Mouse (Mus musculus): Measurements from ENCODE around the gene Zbed6. TPM values are rescaled to one million over a fixed set of nuclear protein-coding genes. Genes with fewer than 3 reads are reported as not detected.
"Not testable (repeated sequence)": the region's sequence is repeated elsewhere in the genome, so short reads cannot be mapped to it uniquely, and the experiment has no call there.

The Zbed6 gene
- total RNA-seq (2017), result 15.1 and 22.3 TPM in 2 replicates

DNA sequence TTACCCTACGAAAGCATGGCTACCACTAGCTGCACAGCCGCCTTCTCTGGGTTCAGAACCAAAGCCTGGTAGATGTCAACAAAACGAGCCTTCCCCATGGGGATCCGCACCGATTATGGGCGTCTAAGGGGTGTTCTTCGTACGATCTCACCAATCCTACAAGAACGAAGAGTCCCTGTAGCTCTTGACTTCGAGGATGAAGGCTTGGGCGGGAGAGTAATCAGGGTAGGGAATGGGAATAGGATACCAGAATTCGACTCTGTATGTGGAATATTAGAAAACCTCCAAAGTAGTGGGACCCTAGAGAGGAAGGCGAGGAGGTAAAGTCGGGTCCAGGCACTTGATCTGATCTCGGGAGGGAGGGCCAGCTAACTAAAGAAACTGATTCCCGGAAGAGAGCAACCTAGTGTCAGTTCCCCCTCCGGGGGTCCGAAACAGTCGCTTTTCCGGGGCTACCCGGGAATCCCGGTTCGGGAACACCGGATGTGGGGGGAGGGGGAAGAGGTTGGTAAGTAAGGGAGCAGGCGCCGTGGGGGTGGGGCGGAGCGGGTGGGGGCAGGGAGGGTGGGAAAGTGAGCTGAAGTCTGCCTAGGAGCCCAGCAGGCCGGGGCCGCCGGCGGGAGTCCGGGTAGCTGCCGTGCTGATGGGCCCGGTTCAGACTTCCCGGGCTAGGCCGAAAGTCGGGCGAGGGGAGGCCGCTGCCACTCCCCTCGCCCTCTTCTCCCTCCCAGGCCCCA, at the start of gene Zbed6:
Gene Zbed6 (minus strand): TSS at position 420 of the 737 bp plus-strand sequence.
- ATAC-seq (replicated peaks; ENCODE audit: low read depth, poor library complexity, severe bottlenecking), result peak; percentile 33

DNA sequence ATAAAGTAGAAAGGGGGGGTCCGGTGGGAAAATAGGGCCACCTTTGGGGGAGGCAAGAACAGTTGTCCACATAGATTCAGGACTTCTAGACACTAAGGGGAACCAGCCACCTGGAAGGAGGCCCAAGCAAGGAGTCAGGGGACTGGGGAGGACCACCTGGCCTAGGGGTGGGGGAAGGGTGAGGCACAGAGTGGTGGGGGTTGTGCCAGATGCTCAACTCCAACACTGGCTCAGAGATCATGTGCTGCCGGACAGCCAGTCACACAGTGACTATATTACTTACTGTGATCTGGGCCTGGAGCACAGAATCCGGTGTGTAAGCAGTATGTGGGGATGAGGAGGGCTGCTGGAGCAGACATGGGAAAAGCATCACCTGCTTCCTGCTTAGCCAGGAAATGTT, 48.6 kb upstream of the Zbed6 start:
- no peak for ATAC-seq (replicated peaks; ENCODE audit: low read depth, poor library complexity, severe bottlenecking)

DNA sequence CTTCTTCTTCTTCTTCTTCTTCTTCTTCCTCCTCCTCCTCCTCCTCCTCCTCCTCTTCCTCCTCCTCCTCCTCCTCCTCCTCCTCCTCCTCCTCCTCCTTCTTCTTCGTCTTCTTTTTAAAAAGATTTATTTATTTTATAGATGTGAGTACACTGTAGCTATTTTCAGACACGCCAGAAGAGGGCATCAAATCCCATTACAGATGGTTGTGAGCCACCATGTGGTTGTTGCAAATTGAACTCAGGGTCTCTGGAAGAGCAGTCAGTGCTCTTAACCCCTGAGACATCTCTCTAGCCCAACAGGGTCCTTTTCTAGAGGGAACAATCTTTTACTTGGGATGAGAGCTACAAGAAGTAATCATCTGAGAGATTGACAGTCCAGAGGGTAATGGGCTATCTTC, 41.1 kb upstream of the Zbed6 start:
- ATAC-seq (replicated peaks; ENCODE audit: low read depth, poor library complexity, severe bottlenecking), result not testable (repeated sequence)

DNA sequence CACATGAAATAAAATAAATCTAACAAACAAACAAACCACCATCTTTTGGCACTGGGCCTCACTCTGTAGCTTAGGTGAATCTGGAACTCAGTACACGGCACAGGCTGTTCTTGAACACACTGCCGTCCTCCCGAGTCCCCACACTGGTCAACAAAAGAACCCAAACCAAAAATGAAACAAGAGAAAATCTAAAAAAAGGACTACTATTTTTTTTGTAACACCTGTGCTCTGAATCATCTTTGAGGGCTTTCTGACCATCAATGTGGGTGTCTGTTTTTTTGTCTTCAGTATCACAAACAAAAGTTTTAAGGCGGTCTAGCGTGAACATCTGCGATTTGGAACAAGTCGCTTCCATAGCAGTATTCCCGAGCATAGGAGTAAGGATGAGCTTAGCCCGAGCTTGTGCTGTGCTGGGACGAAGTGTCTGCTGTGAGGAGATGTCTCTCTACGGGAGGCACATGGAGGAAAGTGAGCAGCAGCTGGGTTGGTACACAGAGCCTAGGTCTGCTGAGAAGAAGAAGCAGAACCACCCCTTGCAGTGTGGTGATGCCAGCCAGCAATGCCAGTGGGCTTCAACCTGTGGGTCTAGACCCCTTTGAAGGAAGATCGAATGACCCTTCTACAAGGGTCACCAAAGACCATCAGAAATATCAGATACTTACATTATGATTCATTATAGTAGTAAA, 37.4 kb upstream of the Zbed6 start:
- no peak for ATAC-seq (replicated peaks; ENCODE audit: low read depth, poor library complexity, severe bottlenecking)

DNA sequence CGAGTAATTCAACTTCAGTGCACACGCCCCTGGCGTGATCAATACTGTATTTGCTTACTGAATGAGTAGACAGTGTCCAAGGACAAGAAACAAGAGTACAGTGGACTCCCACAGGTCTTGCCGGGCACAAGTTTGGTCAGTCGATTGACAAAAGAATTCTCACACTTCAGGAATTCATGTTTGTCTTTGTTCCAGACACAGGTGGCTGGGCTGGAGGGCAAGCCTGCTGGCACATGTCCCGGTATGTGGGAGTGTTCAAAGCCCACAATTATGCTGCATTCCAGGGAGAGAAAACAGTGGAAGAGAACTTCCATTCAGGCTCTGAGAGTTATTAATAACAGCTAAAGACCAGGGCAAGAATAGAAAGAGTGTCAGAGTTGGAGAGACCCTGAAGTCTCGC, 35.2 kb upstream of the Zbed6 start:
- ATAC-seq (replicated peaks; ENCODE audit: low read depth, poor library complexity, severe bottlenecking), result no peak

DNA sequence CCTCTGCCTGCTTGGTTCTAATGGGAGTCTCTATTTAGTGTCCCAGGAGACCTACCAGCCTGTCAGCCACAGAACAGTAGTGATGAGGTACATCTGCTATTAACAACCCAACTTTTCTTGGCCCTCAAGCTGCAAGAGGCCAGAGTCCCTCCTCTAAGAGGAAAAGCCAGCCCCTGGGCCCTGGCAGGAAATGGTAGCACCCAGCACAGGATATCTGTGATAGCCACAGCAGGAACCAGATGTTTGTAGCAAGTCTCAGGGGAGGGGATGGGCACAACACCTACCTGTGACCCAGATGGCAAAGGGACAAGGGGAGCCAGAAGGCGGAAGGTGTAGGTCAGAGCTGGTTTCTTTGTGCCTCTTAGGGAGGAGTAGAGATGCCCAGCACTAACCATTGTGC, 34.2 kb upstream of the Zbed6 start:
- peak; percentile 80 for ATAC-seq (replicated peaks; ENCODE audit: low read depth, poor library complexity, severe bottlenecking)

DNA sequence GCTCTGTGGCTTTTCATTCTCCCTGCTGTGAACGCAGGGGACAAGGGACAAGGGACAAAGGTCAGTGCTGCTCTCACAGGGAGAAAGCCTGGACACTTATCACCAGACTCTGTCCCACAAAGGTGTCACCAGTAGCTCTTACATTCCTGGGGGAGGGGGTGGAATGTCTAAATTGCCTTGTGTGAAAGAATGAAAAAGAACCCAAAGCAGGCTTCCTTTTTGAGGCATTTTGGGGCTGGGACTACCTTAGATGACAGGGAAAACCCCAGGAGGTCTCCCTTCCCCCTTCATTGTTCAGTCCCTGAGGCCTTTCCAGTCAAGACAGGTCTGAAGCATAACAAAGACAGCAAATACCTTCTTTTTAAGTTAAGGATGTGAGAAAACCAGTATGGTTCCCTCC, 33.6 kb upstream of the Zbed6 start:
- no peak for ATAC-seq (replicated peaks; ENCODE audit: low read depth, poor library complexity, severe bottlenecking)

DNA sequence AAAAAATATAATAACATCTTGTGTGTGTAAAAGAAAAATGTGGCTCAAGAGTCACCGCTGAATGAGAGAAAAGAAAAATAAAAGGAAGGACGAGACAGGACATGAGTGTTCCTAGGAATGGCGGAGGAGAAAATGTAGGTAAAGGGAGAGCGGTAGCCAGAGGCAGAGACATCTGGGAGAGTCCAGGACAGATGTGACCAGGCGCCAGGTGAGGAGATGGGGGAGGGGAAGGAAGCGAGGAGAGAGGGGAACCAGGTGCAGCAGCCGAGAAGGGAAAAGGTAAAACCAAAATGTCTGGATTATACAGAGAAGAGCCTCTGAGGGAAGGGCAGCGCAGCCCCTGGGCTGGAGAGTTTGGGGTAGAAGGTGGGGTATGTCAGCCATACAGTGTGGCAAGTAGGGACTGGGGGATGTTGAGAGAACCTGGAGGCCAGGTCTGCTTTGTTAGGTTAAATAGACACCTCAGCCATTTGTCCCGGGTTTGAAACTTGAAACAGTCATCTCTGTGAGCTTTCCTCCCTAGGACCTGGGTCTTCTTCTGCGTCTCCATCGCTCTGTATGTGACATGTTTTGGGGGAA, 32.9 kb upstream of the Zbed6 start:
- ATAC-seq (replicated peaks; ENCODE audit: low read depth, poor library complexity, severe bottlenecking), result no peak

DNA sequence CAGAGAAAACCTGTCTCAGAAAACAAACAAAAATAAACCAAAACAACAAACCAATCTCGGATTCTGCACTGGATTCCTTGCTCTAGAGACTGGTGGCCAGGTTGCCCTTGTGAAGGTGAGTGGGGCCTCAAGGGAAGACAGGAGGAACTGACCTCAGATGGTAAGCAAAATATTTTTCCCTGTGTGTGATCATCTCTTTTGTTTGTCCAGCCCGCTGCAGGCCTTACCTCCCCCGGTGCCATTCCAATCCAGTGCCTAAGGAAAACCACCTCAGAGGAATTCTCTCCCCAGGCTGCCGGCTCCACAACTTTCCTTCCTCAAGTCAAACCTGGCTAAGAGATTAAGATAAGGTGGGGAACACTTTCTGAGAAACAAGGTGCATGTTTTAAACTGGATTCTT, 31.5 kb upstream of the Zbed6 start:
- ATAC-seq (replicated peaks; ENCODE audit: low read depth, poor library complexity, severe bottlenecking), result no peak

DNA sequence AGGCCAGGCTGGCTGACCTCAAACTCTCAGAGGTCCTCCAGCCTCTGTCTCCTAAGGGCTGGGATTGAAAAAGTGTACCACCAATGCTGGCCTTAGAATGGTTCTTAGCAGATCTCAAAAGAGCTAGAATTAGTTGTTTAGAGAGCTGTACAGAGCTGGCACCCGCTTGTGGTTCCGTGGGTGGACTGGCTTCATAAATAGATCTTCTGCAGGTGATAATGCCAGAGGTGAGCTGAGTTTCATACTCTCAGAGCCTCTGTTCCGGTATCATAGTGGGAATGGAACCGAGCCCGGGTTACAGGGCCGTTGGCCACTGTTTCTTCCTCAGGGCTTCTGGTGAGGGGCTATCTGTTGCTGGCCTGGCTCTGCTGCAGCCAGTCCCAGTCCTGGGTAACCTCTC, 30.4 kb upstream of the Zbed6 start:
- no peak for ATAC-seq (replicated peaks; ENCODE audit: low read depth, poor library complexity, severe bottlenecking)

DNA sequence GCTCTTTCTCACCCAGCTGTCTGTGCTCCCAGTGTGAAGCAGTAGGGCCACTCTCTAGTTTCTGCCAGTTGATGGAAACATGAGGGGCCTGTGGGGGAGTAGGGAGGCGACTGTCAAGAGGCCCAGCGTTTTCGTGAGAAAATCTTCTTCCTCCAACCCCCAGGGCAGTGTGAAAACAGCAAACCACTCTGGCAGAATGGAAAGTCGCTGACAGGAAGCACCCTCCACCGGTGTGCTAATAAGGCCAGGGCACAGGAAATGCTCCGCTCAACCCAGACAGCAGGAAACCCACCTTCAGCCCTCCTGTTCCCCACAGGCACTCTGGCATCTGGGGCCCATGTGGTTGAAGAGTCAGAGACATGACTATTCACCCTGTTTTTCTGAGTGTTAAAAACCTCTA, 29.2 kb upstream of the Zbed6 start, which contains the start of gene Lax1:
Gene Lax1 (minus strand): TSS at position 212 of the 400 bp plus-strand sequence.
- ATAC-seq (replicated peaks; ENCODE audit: low read depth, poor library complexity, severe bottlenecking), result peak; percentile 64

DNA sequence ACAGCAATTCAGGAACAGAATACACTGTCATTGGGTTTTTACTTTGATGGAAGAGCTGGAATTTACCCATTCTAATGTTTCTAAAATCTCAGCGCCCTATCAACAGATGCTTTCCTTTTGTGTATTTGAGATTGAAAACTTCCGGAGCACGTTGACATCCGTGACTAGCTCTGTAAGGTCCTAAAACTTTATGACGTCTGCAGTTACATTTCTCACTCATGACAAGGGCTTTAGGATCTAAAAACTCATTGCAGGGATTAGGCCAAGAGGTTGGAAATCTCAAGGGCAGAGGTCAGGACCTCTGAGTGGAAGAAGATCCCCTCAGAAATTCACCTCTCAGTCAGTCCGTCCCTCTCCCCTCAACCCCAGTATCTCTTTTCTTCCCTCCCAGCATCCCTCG, 27.6 kb upstream of the Zbed6 start:
- ATAC-seq (replicated peaks; ENCODE audit: low read depth, poor library complexity, severe bottlenecking), result no peak

DNA sequence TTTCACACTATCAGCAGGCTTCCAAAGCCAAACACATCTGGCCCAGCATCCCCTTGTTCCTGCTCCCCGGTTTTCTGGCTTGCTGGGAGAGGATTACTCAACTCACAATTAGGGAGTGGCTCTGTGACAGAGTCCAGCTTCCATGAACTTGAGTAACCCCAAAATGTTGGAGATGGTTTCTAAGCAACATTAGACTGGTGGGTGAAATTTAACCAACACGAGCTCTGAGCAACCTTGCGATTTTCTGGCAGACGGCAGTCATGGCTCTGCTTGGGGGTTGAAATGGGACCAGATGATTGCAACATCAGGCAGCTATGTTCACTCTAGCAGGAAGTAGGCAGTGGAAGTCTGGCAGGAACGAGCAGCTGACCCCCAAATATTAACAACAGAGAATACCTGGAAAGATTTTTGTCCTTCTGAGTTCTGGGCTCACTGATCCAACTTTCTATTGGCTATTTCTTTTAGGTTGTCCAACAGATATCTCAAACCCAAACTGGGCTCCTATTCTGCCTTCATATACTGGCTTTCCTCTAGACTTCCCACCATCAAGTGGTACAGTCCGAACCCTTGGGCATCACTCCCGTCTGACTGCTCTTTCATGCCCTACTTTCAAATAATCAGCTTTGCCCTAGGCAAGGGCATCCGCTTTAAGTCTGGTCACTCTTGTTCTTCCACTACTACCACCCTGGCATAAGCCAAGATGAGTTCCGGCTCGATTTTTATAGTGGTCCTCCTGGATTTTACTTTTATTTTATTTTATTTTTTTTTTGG, 25.2 kb upstream of the Zbed6 start:
- ATAC-seq (replicated peaks; ENCODE audit: low read depth, poor library complexity, severe bottlenecking), result peak; percentile 51

DNA sequence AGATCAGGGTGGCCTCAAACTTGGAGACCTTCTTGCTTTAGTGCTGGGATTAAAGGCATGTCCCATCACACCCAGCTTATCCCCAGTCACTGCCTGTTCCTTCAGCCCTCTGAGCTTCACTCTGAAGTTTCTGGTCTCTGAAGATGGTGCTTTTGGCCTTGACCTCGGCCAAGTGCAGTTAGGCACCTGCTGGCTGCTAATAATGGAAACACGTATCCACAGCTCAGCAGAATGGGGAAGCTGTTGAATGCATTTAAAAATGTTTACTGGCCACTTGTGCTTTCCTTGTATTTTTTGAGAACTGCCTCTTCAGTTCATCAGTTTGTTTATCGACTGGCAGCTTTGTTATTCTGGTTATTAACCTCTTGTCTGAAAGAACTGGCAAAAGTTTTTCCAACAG, 11.1 kb upstream of the Zbed6 start:
- ATAC-seq (replicated peaks; ENCODE audit: low read depth, poor library complexity, severe bottlenecking), result no peak

DNA sequence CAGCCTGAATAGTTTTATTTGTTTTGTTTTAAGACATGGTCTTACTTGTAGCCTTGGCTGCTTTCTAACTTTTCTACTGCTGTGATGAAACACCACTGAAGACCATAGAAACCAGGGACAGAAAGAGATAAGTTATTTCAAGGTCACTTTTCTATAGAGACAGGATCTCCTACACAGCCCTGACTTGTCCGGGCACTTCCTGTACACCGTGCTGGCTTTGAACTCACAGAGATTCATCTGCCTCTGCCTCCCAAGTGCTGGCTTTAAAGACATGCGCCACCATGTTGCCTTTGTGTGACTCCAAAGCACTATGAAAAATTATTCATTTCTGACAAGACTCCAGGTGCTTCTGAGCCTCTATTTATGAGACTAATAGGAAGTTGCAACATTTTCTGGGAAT, 10.6 kb upstream of the Zbed6 start:
- no peak for ATAC-seq (replicated peaks; ENCODE audit: low read depth, poor library complexity, severe bottlenecking)

DNA sequence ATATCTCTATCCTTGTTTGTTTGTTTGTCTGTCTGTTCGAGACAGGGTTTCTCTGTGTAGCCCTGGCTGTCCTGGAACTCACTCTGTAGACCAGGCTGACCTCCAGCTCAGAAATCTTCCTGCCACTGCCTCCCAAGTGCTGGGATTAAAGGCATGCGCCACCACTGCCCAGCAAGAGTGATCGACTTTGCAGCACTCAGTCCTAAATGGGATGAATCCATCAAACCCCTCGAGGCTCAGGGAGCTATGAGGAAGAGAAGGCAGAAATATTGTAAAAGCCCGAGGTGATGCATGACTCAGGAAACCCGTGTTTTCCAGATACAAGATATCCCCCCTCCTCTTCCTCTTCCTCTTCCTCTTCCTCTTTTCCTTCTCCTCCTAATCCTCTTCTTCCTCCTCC, 10.1 kb upstream of the Zbed6 start:
- ATAC-seq (replicated peaks; ENCODE audit: low read depth, poor library complexity, severe bottlenecking), result no peak

DNA sequence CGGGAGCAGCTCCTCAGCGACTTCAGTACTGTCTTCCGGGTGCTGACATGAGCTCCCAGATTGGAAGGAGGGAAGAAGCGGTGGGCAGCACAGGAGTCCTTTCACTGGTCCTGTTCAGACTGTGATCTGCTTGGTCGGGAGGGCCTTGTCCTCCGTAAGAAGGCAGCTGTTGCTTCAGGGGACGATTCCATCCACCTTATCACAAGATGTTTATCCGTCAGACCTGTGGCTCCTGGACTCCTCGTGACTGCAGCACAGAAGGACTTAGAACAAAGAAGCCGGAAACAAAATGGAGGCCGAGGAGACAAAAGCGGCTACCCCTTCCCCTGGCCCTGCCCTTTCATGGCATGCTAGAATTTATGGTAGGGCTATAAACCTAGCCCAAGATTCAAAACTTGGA, 9.5 kb upstream of the Zbed6 start:
- ATAC-seq (replicated peaks; ENCODE audit: low read depth, poor library complexity, severe bottlenecking), result no peak

DNA sequence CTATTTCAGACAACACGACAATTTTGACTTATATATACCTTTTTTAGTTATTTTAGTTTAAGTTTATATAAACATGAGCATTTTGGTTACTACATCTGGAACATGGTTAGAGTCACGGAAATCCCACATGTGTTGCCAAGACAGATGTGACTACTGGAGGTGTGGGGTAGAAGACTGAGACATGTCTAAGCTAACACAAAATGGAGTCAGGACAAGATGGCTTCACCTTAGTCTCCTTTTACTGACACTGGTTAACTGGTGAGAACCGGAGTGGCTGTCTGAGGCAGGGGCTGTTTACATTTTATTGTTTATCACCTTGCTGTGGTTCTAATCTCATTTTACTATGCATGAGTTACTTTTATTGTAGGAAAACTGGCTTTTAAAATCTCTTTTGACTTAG, 7.9 kb upstream of the Zbed6 start:
- ATAC-seq (replicated peaks; ENCODE audit: low read depth, poor library complexity, severe bottlenecking), result no peak

DNA sequence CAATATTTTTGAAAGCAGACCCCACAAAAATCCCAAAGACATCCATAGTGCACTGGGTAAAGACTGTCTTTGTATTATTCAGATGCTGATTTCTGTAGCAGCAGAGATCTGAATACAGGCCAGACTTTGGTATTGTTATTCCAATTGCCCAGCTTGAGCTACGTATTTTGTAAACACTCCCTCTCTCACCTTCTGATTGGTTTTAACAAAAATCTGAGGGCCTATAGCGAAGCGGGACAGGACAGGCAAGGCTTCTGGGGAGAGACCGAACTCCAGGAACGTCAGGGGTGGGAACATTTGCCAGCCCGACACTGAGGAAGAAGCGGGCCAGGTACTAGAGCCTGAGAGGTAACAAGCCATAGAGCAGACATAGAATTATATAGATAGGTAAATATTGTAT, 7.0 kb upstream of the Zbed6 start:
- ATAC-seq (replicated peaks; ENCODE audit: low read depth, poor library complexity, severe bottlenecking), result no peak

DNA sequence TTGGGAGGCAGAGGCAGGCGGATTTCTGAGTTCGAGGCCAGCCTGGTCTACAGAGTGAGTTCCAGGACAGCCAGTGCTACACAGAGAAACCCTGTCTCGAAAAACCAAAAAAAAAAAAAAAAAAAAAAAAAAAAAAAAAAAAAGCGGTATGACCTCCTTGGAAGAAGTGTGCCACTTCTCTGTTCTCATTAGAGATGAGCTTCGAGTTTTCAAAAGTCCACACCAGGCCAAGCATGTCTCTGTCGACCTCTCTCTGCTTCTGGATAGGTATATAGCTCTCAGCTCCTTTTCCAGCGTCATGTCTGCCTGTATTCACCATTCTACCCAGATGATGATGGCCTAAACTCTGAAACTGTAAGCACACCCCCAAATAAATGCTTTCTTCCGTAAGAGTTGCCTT, 5.0 kb upstream of the Zbed6 start:
- ATAC-seq (replicated peaks; ENCODE audit: low read depth, poor library complexity, severe bottlenecking), result not testable (repeated sequence)
